Mouse (Mus musculus): ENCODE results near the gene Tenm4.

DNA sequence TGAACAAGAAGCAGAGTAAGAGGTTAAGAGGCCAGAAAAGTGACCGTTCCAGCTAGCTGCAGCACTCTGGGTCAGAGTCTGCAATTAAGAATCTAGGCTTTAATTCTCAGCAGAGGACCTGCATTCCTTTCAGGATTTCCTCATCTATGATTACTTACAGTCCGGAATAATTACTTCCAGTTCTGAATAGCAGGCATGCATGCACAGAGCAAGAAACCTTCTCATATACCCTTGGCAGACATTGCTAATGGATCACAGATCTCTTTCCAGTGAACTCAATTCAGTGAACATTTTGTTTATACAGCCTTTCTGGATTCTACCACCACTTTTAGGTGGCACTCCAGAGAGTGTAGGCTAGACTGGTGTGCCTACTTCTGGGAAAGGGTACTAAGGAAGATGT, 434.3 kb downstream of the Tenm4 start:
- TF ChIP-seq CTCF (IDR thresholded peaks at IDR 0.05; ENCODE audit: low read depth) (no peak), EP300 (IDR thresholded peaks at IDR 0.05; ENCODE audit: low read depth) (no peak)

Data from liver, embryonic 14.5 days (tissue).